Mouse (Mus musculus): ENCODE results near the gene Camk1d. TPM values are rescaled to one million over a fixed set of nuclear protein-coding genes. Genes with fewer than 3 reads are reported as not detected.

The Camk1d gene
- polyA plus RNA-seq, 1 experiment: 1.4 TPM

DNA sequence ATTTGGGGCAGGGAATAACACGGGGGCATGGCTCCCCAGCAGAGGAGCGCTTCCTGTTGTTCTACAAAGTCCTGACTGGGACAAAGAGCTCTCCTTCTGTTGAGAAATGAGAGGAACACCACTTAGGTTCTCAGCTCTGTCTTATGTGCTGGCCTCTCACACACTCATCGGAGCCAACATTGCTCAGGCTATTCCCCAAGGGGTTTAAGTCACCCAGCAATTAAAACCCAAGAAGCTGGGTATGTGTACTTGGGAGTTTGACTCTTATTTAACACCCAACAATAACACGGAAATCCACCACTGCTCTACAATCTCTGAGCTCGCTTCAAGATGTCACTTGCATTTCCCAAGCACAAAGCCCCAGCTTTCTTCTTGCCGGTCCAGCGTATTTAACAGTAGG lies 15.6 kb upstream of the Camk1d start:
- H3K4me1 ChIP-seq (ENCODE audit: control insufficient read depth, insufficient read depth, low read length): peaks cover 6% of the 10 kb centered on the region
- TF ChIP-seq CTCF (IDR thresholded peaks at IDR 0.05; ENCODE audit: control insufficient read depth, insufficient read depth, insufficient replicate concordance, low read depth, low read length) (no peak), POLR2A (IDR thresholded peaks at IDR 0.05; ENCODE audit: control insufficient read depth, low read depth, low read length) (no peak)
- H3K36me3 ChIP-seq (ENCODE audit: control insufficient read depth, insufficient read depth, low read length): no peaks in the 10 kb centered on the region
- peak overlapping the region; percentile 73 for H3K4me3 ChIP-seq (ENCODE audit: control insufficient read depth, low read depth, low read length)
- no peak overlapping the region for H3K27ac ChIP-seq (ENCODE audit: control insufficient read depth, insufficient read depth, low read depth, low read length)
- no peaks in the 10 kb centered on the region for H3K27me3 ChIP-seq (ENCODE audit: control insufficient read depth, insufficient read depth, low read length)

DNA sequence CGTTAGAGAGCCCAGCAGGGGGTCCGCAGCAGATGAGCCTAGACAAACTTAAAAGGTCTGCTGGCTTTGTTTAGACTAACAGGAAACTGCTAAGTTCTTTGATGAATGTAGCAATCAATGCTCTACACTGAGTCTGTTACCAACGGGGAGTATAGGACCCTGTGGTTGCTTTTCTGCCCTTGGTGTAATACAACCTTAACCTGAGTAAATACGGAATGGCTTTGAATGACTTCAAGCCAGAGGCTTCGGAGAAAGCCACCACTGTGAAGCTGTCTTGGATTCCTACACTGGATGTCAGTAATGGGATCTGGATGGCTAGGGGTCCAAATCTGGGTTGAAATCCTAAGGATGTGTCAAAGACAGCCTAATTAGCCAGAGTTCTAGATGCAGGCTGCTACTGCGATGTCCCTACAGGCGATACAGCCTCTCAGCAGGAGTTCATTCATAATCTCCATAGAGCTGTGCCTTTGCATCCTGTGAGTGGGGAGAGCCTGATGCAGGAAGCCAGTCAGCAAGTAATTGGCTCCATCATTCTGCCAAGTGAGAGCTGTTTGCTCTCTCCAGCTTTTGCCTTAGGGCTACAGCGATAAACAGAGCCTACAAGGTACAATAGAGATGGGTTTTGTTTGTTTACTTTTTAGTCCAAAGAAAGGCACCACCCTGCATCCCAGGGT lies 10.8 kb upstream of the Camk1d start:
- Histone ChIP-seq H3K4me1 (ENCODE audit: control insufficient read depth, insufficient read depth, low read length) (peaks cover under 1% of the 10 kb centered on the region), H3K4me3 (ENCODE audit: control insufficient read depth, low read depth, low read length) (no peak overlapping the region), H3K27me3 (ENCODE audit: control insufficient read depth, insufficient read depth, low read length) (no peaks in the 10 kb centered on the region), H3K27ac (ENCODE audit: control insufficient read depth, insufficient read depth, low read depth, low read length) (no peak overlapping the region), H3K36me3 (ENCODE audit: control insufficient read depth, insufficient read depth, low read length) (no peaks in the 10 kb centered on the region)
- TF ChIP-seq CTCF (IDR thresholded peaks at IDR 0.05; ENCODE audit: control insufficient read depth, insufficient read depth, insufficient replicate concordance, low read depth, low read length) (no peak), POLR2A (IDR thresholded peaks at IDR 0.05; ENCODE audit: control insufficient read depth, low read depth, low read length) (no peak)

DNA sequence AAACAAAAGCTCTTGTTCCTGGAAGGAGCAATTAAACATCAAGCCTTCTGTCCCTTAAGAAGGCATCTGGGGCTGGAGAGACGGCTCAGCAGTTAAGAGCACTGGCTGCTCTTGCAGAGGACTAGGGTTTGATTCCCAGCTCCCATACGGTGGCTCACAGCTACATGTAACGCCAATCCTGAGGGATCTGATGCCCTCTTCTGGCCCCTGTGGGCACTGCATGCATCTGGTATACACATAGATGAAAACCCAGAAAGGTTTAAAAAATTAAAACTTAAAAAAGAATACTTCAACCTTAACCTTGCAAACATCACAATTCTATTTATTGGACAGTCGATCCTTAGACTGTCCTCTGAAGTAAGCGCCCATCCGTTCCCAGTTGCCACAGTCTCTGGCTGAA lies 3.4 kb upstream of the Camk1d start:
- Histone ChIP-seq H3K4me3 (ENCODE audit: control insufficient read depth, low read depth, low read length) (no peak overlapping the region), H3K27me3 (ENCODE audit: control insufficient read depth, insufficient read depth, low read length) (no peaks in the 10 kb centered on the region; the same call in 1 of the 2 replicates), H3K4me1 (ENCODE audit: control insufficient read depth, insufficient read depth, low read length) (peaks cover 13% of the 10 kb centered on the region), H3K27ac (ENCODE audit: control insufficient read depth, insufficient read depth, low read depth, low read length) (no peak overlapping the region), H3K36me3 (ENCODE audit: control insufficient read depth, insufficient read depth, low read length) (no peaks in the 10 kb centered on the region)
- TF ChIP-seq POLR2A (IDR thresholded peaks at IDR 0.05; ENCODE audit: control insufficient read depth, low read depth, low read length) (no peak), CTCF (IDR thresholded peaks at IDR 0.05; ENCODE audit: control insufficient read depth, insufficient read depth, insufficient replicate concordance, low read depth, low read length) (peak; percentile 38; the same call in 1 of the 2 replicates)

DNA sequence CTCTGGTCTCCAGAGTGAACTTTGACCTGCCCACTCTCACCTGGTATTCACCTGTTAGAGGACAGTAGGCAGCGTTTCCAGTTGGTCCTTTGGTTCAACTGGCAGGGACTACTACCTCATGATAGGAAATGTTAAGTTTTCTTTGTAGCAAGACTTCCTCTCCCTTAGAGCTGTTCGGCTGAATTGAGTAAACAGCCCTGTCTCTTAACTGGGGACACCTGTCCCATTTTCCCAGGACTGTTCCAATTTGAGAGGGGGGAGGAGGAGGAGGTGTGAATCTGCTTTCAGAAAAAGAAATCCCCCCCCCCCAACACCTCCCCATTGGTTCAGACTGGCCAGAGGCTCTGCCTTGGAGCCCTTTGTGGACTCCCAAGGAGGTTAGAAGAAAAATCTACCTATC lies 1.2 kb upstream of the Camk1d start:
- Histone ChIP-seq H3K27me3 (ENCODE audit: control insufficient read depth, insufficient read depth, low read length) (no peaks in the 10 kb centered on the region; the same call in 1 of the 2 replicates), H3K36me3 (ENCODE audit: control insufficient read depth, insufficient read depth, low read length) (no peaks in the 10 kb centered on the region), H3K4me3 (ENCODE audit: control insufficient read depth, low read depth, low read length) (no peak overlapping the region), H3K27ac (ENCODE audit: control insufficient read depth, insufficient read depth, low read depth, low read length) (no peak overlapping the region), H3K4me1 (ENCODE audit: control insufficient read depth, insufficient read depth, low read length) (peaks cover 13% of the 10 kb centered on the region)
- no peak for TF ChIP-seq CTCF (IDR thresholded peaks at IDR 0.05; ENCODE audit: control insufficient read depth, insufficient read depth, insufficient replicate concordance, low read depth, low read length)

DNA sequence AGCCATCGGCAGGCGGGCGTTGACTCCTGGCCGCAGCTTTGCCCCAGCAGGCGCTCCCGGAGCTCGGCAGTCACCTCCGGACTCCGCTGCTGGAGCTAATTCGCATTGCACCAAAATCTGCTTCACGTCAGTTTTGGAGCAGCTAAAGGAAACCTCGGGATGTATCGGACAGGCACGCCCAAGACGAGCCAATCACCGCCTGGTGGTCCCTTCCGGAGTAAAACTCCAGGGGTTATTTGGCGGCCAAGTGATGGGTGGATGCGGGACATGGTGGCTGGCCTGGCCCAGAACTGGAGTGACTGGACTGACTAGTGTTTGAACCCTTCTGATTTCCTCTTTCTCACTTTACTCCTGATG lies 717 bp upstream of the Camk1d start:
- Histone ChIP-seq H3K27me3 (ENCODE audit: control insufficient read depth, insufficient read depth, low read length) (no peaks in the 10 kb centered on the region; the same call in 1 of the 2 replicates), H3K27ac (ENCODE audit: control insufficient read depth, insufficient read depth, low read depth, low read length) (no peak overlapping the region), H3K4me3 (ENCODE audit: control insufficient read depth, low read depth, low read length) (peak overlapping the region; percentile 82), H3K36me3 (ENCODE audit: control insufficient read depth, insufficient read depth, low read length) (no peaks in the 10 kb centered on the region), H3K4me1 (ENCODE audit: control insufficient read depth, insufficient read depth, low read length) (peaks cover 13% of the 10 kb centered on the region)
- TF ChIP-seq POLR2A (IDR thresholded peaks at IDR 0.05; ENCODE audit: control insufficient read depth, low read depth, low read length) (no peak), CTCF (IDR thresholded peaks at IDR 0.05; ENCODE audit: control insufficient read depth, insufficient read depth, insufficient replicate concordance, low read depth, low read length) (no peak)

DNA sequence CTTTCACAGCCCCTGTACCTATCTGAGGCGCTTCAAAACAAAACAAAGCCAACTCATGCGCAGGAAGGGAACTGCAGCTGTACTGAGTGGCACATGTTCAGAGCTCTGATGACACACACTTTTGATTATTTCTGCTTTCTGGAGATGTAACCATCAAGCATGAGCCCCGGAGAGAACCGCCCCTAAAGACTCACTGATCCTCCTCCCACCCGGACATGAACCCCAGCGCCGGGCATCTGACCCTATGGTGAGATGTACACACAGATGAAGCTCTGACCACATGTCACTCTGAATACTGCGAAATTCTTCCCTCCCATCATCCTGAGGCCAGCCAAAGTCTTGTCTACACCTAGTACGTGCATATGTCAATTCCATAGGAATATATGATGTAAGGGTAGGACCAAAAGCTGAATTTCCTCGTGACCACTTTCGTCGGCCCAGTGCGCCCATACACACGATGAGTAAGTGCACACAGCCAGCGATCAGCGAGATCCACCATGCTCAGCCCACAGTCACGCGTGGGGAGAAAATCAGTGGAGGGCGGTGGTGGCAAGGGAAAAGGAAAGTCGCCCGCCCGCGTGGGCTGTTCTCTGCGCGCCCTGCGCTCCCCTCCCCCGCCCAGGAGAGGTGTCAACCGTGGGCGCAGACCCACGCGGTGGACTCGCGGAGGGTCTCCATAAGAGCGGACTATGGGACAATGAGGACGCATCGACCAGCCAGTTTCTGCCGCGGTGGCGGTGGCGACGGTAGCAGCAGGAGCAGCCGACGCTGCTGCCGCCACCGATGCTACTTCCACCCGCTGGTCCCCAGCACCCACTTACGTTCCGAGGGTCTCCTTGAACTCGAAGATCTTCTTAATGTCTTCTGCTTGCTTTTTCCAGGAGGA lies 747 bp downstream of the Camk1d start:
- H3K4me3 ChIP-seq (ENCODE audit: control insufficient read depth, low read depth, low read length): peak overlapping the region; percentile 66
- TF ChIP-seq POLR2A (IDR thresholded peaks at IDR 0.05; ENCODE audit: control insufficient read depth, low read depth, low read length) (no peak), CTCF (IDR thresholded peaks at IDR 0.05; ENCODE audit: control insufficient read depth, insufficient read depth, insufficient replicate concordance, low read depth, low read length) (no peak)
- no peaks in the 10 kb centered on the region; the same call in 1 of the 2 replicates for H3K27me3 ChIP-seq (ENCODE audit: control insufficient read depth, insufficient read depth, low read length)
- no peaks in the 10 kb centered on the region for H3K36me3 ChIP-seq (ENCODE audit: control insufficient read depth, insufficient read depth, low read length)
- H3K4me1 ChIP-seq (ENCODE audit: control insufficient read depth, insufficient read depth, low read length): peaks cover 13% of the 10 kb centered on the region
- H3K27ac ChIP-seq (ENCODE audit: control insufficient read depth, insufficient read depth, low read depth, low read length): no peak overlapping the region

DNA sequence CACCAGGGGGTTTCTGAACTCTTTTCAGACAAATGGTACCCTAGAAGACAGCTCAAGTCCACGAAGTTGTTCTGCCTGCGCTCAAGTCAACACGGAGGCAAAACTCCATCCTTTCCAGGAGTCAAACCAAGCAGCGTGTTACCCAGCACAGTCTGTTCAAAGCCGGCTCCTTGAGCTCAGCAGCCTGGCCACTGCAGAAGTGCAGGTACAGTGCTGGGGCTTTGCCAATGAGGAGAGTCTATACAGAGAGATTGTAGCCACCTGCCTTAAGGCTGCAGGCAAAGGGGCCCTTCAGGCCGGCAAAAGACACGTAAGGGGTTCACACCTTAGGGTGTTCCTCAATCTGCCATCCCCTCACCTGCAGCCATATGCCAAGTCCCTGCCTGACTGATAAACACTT lies 2.1 kb downstream of the Camk1d start:
- Histone ChIP-seq H3K4me1 (ENCODE audit: control insufficient read depth, insufficient read depth, low read length) (peaks cover 13% of the 10 kb centered on the region), H3K4me3 (ENCODE audit: control insufficient read depth, low read depth, low read length) (no peak overlapping the region), H3K27ac (ENCODE audit: control insufficient read depth, insufficient read depth, low read depth, low read length) (no peak overlapping the region), H3K27me3 (ENCODE audit: control insufficient read depth, insufficient read depth, low read length) (no peaks in the 10 kb centered on the region; the same call in 1 of the 2 replicates), H3K36me3 (ENCODE audit: control insufficient read depth, insufficient read depth, low read length) (no peaks in the 10 kb centered on the region)
- TF ChIP-seq CTCF (IDR thresholded peaks at IDR 0.05; ENCODE audit: control insufficient read depth, insufficient read depth, insufficient replicate concordance, low read depth, low read length): no peak
- TF ChIP-seq POLR2A (IDR thresholded peaks at IDR 0.05; ENCODE audit: control insufficient read depth, low read depth, low read length): no peak

Data from testis, adult 2 months (tissue).